Mouse (Mus musculus): ENCODE results near the gene Cyp2c54. TPM values are rescaled to one million over a fixed set of nuclear protein-coding genes. Genes with fewer than 3 reads are reported as not detected.
"Not testable (repeated sequence)": the region's sequence is repeated elsewhere in the genome, so short reads cannot be mapped to it uniquely, and the experiment has no call there.

The Cyp2c54 gene
- not detected in 2 replicates for total RNA-seq (2017)

DNA sequence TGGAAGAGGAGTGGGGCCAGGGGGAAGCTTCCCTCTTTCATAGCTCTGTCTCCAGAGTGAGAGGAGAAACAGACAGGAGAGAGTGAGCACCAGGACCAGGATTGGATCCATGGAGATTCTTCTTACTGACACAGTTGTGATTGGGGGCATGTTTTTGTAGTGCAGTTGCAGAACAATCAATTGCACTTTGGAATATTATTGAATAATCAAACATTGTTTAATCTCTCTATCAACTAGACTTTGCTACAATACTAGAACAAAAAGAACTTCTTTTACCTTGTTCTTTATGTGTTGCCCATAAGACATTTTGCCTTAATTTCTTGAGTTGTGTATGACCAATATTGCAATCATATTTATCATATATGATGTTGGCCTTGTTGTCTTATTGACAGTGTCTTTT lies at the start of gene Cyp2c54:
Gene Cyp2c54 (minus strand): TSS at position 127 of the 400 bp plus-strand sequence.
- ATAC-seq (replicated peaks; ENCODE audit: low read depth, poor library complexity, severe bottlenecking), result no peak

DNA sequence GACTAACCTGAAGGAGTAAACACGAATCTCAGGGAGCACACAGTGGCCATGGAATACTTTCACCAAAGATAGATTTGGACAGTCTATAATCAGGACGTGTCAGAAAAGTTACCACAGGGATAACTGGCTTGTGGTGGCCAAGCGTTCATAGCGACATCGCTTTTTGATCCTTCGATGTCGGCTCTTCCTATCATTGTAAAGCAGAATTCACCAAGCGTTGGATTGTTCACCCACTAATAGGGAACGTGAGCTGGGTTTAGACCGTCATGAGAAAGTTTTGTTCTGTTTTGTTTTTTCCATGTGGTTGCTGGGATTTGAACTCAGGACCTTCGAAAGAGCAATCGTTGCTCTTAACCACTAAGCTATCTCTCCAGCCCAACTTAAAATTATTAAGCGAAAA lies 46.0 kb upstream of the Cyp2c54 start:
- not testable (repeated sequence) for ATAC-seq (replicated peaks; ENCODE audit: low read depth, poor library complexity, severe bottlenecking)

DNA sequence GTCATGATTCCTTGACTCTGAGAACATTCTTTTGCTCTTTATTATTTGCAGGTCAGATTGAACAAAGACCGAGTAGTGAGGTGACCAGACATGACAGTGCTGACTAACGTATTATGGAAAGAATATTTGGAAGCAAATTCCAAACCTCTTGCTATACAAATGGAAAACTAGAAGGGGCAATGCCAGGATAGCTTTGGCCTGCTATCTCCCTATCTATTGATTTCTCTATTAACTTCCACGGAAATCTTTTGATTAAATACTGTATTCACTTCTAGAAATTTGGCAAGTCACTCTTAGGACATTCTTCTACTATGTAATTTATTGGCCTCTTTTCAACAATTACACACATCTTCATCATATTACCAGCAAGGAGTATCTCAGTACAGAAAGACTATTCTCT lies 17.5 kb upstream of the Cyp2c54 start:
- ATAC-seq (replicated peaks; ENCODE audit: low read depth, poor library complexity, severe bottlenecking), result no peak

DNA sequence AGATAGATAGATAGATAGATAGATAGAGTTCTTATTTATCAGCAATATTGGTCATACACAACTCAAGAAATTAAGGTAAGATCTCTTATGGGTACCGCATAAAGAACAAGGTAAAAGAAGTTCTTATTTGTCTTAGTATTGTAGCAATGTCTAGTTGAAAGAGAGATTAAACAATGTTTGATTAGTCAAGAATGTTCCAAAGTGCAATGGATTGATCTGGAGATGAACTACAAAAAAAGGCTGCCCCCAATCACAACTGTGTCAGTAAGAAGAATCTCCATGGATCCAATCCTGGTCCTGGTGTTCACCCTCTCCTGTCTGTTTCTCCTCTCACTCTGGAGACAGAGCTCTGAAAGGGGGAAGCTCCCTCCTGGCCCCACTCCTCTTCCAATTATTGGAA lies 15.8 kb upstream of the Cyp2c54 start, which contains the start of gene Cyp2c50:
Gene Cyp2c50 (plus strand): TSS at position 268 of the 400 bp plus-strand sequence.
- not testable (repeated sequence) for ATAC-seq (replicated peaks; ENCODE audit: low read depth, poor library complexity, severe bottlenecking)

DNA sequence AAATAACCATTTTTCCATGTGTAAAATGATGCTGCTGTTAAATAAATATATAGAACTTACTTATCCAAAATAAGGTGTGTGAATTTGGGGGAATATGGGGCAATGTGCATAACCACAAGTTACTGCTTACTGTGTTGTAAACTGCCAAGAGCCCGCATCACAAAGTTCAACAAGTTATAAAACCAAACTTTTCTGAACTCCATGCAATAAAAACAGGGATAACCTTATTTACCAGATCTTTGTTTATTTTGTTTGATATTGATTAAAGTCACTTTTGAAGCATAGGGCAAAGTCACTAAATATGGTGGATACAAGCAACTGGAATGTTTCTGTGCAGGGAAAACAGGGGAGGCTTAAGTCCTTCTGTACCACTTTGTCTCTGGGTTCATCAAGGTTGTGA lies 14.8 kb upstream of the Cyp2c54 start:
- no peak for ATAC-seq (replicated peaks; ENCODE audit: low read depth, poor library complexity, severe bottlenecking)

DNA sequence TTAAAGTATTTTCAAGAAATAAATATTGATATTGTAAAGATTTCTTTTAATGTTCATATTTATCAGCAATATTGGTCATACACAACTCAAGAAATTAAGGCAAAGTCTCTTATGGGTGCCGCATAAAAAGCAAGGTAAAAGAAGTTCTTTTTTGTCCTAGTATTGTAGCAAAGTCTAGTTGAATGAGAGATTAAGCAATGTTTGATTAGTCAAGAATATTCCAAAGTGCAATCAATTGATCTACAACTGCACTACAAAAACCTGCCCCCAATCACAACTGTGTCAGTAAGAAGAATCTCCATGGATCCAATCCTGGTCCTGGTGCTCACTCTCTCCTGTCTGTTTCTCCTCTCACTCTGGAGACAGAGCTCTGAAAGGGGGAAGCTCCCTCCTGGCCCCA lies 81.5 kb downstream of the Cyp2c54 start, which contains the start of gene Cyp2c37:
Gene Cyp2c37 (plus strand): TSS at position 285 of the 400 bp plus-strand sequence.
- not testable (repeated sequence) for ATAC-seq (replicated peaks; ENCODE audit: low read depth, poor library complexity, severe bottlenecking)

DNA sequence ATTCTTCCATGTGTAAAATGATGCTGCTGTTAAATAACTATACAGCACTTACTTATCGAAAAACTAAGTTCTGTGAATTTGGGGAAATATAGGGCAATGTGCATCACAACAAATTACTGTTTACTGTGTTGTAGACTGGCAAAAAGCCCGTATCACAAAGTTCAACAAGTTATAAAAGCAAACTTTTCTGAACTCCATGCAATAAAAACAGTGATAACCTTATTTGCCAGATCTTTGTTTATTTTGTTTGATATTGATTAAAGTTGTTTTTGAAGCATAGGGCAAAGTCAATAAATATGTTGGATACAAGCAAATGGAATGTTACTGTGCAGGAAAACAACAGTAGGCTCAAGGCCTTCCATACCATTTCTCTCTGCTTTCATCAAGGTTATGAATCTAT lies 84.2 kb downstream of the Cyp2c54 start:
- ATAC-seq (replicated peaks; ENCODE audit: low read depth, poor library complexity, severe bottlenecking), result no peak

Other genes with a start within 250 kb of the Cyp2c54 start
- gene Cyp2c69, start 187.0 kb downstream of the Cyp2c54 start, total RNA-seq (2017), result not detected in 2 replicates
- not detected in 2 replicates for gene Cyp2c37, start 81.4 kb downstream of the Cyp2c54 start, total RNA-seq (2017)
- gene Cyp2c50, start 15.9 kb upstream of the Cyp2c54 start, total RNA-seq (2017), result not detected in 2 replicates
- gene Cyp2c70, start 113.5 kb upstream of the Cyp2c54 start, total RNA-seq (2017), result not detected in 2 replicates
- gene Pdlim1, start 198.0 kb upstream of the Cyp2c54 start, total RNA-seq (2017), result 61.8 and 68.8 TPM in 2 replicates

Data from common myeloid progenitor, adult 5-6 weeks (primary cell).